Mouse (Mus musculus): ENCODE results near the gene Fbn1.

GRCm38 (mm10) chr2:125253699-125254098 is 254.1 kb downstream of the Fbn1 start:
- TF ChIP-seq POLR2A (IDR thresholded peaks at IDR 0.05; ENCODE audit: low read depth, low read length): no peak
- no peak for TF ChIP-seq MAX (IDR thresholded peaks at IDR 0.05; ENCODE audit: low read length)
- TF ChIP-seq HCFC1 (IDR thresholded peaks at IDR 0.05; ENCODE audit: low read depth, low read length): no peak
